Mouse (Mus musculus): ENCODE results near the gene Ccdc40.

Gene Ccdc40

DNA sequence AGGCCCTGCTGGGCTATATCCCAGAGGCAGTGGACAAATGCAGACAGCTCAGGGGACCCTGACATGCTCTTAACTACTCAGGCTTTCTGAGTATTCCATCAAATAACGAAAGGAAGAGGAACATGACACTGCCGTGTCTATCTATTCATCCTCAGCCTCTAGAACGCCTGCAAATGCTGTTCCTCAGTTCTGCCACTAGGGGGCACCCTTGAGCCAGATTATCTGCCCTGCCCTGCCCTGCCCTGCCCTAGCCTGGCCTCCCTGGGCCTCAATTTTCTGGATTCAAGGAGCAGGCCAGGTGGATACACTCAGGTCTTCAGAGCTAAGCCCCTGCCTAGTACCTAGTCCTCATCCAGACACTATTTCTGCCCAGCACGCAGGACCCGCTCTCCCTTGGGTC, 24.9 kb upstream of the Ccdc40 start:
- in situ Hi-C loops (cut with MboI; ENCODE audit: low pct_unique_long_range_greater_than_20kb in 1 of 2, low sequenced_read_pairs in 2 of 2, unreplicated experiment in 1 of 2) = loop anchor here in 1 of 2 experiments (10.0 kb wide), 1 partner anchor 109 kb away; no protein-coding TSS in a partner anchor

DNA sequence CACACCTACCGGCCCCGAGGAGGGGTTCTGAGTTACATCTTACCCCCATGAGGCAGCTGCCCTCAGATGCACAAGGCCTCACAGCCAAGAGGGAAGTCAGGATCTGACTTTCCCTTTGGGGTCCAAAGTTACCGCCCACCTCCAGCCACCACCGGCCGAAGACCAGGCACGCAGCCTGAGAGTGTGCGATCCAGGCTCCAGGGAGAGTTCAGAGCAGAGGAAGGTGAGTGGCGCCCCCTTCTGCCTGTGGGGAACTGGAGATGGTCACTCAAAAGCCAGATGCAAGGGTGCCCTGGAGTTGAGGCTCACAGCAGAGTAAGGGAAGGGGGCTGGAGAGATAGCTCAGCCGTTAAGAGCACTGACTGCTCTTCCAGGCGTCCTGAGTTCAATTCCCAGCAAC, 22.6 kb upstream of the Ccdc40 start:
- in situ Hi-C loops (cut with MboI; ENCODE audit: low pct_unique_long_range_greater_than_20kb in 1 of 2, low sequenced_read_pairs in 2 of 2, unreplicated experiment in 1 of 2) = loop anchor here in 1 of 2 experiments (10.0 kb wide), 1 partner anchor 111 kb away; no protein-coding TSS in a partner anchor

GRCm38 (mm10) chr11:119206562-119206961, 21.8 kb upstream of the Ccdc40 start:
- in situ Hi-C loops (cut with MboI; ENCODE audit: low pct_unique_long_range_greater_than_20kb in 1 of 2, low sequenced_read_pairs in 2 of 2, unreplicated experiment in 1 of 2) = loop anchor here in 1 of 2 experiments (10.0 kb wide), 1 partner anchor 112 kb away; no protein-coding TSS in a partner anchor

DNA sequence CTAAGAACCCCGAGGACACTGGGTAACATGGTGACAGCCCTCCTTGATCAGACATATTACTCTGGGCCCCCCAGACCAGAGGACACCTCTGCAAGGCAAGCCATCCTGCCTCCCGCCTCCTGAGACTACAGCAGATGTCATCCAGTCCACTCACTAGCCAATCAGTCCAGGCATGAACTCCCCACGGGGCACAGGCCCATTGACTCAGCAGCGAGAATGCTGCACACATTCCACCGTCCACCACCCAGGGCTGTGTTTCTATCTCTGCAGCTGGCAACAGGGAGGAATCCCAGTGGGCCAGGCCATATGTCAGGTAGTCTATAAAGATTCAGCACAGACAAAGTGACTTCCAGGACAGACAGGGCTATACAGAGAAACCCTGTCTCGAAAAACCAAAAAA, 20.4 kb upstream of the Ccdc40 start:
- in situ Hi-C loops (cut with MboI; ENCODE audit: low pct_unique_long_range_greater_than_20kb in 1 of 2, low sequenced_read_pairs in 2 of 2, unreplicated experiment in 1 of 2) = loop anchor here in 1 of 2 experiments (10.0 kb wide), 1 partner anchor 113 kb away; no protein-coding TSS in a partner anchor

- in situ Hi-C loops (cut with MboI; ENCODE audit: low pct_unique_long_range_greater_than_20kb in 1 of 2, low sequenced_read_pairs in 2 of 2, unreplicated experiment in 1 of 2) = loop anchor here in 1 of 2 experiments (10.0 kb wide), 1 partner anchor 114 kb away; no protein-coding TSS in a partner anchor
These were observed 19.5 kb upstream of the Ccdc40 start for GRCm38 (mm10) chr11:119208870-119209370.

DNA sequence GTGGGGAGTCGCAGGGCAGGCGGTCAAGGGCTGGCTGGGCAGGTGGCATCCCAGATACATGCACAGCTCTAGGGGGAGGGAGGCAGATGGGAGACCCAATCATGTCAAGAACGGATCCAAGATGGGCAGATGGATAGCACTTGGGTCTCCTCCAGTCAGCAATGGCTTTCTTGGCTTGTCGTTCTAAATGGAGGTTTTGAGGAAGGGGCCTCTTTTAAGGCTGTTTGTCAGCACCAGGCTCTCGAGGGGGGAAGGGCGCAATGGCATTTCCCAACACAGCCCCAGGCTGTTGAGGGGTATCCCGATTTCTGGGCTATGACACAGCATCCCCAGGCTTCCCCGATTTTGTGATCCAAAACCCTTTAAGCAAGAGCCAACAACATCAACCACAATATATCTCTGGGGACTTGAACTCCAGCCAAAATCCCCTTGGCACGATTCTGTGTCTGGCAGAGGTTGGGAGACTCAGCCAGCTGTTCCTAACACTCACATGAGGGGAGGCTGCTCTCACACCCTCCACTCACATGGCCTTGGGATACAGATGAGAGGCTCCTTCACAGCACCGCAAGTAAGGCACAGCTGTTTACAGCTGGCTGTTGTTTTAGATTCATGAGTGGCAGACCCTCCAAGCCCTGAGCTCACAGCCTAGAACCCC, 18.9 kb upstream of the Ccdc40 start:
- in situ Hi-C loops (cut with MboI; ENCODE audit: low pct_unique_long_range_greater_than_20kb in 1 of 2, low sequenced_read_pairs in 2 of 2, unreplicated experiment in 1 of 2) = loop anchor here in 1 of 2 experiments (10.0 kb wide), 1 partner anchor 115 kb away; no protein-coding TSS in a partner anchor

DNA sequence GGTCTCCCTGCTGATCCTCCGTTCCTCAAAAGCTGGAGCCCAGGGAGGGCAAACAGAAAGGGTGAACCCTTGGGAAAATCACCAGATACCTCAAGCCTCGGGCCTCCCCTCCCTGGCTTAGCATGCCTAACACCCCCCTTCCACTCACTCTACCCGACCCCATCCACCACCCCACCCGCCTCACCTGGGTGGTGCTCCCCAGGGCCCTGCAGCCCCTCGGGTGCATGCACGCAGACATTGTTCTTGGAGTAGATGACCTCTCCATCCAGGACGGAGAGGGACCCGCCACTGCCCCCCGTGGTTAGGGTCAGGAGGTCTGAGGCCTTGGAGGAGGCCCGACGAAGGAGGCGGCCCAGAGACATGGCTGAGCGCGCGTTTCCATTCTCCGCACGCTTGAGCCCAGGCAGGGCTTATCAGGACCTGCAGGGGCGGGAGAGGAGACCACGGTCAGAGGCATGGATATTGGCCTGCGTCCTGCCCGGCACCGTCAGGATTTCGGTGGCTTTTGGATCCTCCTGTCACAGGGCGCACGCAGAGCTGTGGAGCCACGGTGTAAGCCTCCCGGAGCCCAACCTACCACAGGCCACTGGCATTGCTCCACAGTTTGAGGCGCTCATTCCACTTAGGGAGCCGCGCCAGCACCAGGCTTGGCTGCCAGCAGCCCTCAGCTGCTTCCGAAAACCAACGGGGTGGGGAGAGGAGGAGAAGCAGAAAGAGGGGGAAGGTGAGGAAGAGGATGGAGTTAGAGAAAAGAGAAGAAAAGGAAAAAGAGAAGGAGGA, 17.9 kb upstream of the Ccdc40 start:
- in situ Hi-C loops (cut with MboI; ENCODE audit: low pct_unique_long_range_greater_than_20kb in 1 of 2, low sequenced_read_pairs in 2 of 2, unreplicated experiment in 1 of 2) = no loop called here

DNA sequence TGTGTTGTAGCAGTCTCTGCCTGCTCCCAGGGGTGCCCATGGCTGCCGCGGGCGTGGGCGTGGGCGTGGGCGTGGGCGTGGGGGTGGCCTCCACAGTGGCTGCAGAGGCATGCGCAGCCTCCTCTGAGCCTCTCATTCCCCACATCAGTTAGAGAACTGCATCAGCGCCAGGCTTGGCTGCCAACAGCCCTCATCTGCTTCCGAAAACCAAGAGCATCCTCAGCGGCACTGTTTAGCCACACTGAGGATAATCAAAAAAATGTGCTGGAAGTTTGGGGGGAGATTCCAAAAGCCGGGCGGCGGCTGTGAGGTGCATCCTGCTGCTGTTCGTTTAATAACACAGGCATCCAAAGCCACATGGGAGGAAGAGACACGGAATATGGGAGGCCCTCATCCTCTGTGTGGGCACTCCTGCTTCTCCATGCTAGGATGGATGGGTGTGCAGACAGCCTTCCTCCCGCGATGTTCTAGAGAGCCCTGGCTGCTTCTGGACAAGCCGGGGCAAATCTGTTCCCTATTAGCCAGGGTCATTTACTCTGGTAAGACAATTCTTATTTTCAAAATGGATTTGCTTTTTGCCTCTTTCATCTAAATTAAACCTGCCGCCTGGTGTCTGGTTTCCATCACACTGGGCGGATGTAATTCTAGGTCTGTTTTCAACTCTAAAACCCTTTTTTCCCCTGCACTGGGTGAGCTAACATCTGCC, 16.6 kb upstream of the Ccdc40 start:
- in situ Hi-C loops (cut with MboI; ENCODE audit: low pct_unique_long_range_greater_than_20kb in 1 of 2, low sequenced_read_pairs in 2 of 2, unreplicated experiment in 1 of 2) = no loop called here

DNA sequence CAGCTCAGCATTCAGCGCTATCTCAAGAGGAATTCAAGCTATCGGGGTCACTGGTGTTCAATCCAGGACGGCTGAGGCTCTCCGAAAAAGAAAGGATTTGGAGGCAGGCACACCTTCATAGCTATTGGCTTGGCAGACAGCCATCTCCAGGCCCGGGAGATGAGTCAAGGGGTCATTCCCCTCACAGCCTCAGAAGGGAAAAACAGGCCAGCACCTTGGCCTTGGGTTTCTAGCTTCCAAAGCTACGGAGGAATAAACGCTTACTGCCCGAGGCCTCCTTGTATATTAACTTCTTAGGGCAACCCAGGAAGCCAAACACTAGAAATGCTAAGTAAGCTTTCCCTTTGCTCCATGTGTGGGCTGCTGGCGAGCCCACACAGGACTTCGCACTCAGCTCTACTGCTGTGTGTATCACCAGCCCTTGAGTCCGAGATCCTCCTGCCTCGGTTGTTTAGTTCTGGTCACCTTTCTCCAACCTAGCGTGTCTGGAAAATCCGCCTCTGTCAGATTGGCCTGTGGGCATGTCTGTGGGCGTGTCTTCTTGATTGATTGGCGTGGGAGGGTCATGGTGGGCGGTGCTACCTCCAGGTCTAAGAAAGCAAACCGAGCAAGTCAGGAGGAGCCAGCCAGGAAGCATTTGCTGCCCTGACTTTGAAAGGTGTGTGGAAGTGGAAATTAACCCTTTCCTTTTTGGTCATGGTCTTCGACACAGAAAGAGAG, 15.0 kb upstream of the Ccdc40 start:
- in situ Hi-C loops (cut with MboI; ENCODE audit: low pct_unique_long_range_greater_than_20kb in 1 of 2, low sequenced_read_pairs in 2 of 2, unreplicated experiment in 1 of 2) = no loop called here

- in situ Hi-C loops (cut with MboI; ENCODE audit: low pct_unique_long_range_greater_than_20kb in 1 of 2, low sequenced_read_pairs in 2 of 2, unreplicated experiment in 1 of 2) = no loop called here
These were observed 13.1 kb upstream of the Ccdc40 start for GRCm38 (mm10) chr11:119215038-119215904.

DNA sequence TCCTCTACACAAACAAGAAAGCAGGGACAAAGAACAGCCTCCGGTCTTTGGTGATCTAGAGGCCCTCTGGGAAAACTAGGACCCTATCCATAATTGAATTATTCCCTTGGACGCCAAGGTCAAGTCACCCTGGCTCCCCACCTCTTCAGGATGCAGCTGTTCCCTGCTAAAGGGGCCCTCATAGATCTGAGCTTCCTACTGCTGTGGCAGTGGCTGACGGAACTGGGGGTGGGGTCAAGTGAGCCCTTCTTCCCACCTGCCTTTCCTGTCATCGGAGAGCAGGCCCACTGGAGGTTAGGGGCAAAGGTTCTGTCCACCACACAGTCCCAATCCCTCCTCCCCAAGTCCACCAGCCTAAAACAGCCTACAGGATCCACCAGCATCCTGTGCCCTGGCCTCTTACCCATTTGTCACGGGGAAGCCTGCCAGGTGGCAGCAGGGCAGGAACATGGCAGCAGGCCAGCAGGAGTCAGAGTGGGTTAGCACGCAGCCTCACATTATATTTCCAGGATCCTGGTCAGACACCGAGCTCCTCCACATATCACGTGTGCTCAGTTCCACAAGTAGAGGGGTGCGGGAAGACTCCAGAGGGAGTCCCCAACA, 12.4 kb upstream of the Ccdc40 start:
- in situ Hi-C loops (cut with MboI; ENCODE audit: low pct_unique_long_range_greater_than_20kb in 1 of 2, low sequenced_read_pairs in 2 of 2, unreplicated experiment in 1 of 2) = no loop called here

DNA sequence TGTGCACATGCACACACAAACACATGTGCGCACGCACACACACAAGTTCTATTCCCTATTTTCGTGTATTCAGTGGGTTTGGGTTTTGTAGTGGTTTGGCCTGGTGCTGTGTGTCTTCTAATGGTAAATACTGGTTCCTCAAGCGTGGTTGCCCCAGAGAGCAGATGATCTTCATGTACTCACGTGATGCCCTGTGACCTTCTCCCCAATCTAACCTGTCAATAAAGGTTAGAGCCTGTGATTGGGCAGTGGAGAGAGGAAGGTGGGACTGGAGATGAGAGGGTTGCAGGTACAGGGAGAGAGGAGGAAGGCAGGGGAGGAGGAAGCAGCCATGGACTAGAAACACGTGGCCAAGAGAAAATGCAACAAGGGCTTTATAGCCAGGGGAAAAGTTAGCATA, 10.5 kb upstream of the Ccdc40 start:
- in situ Hi-C loops (cut with MboI; ENCODE audit: low pct_unique_long_range_greater_than_20kb in 1 of 2, low sequenced_read_pairs in 2 of 2, unreplicated experiment in 1 of 2) = no loop called here

DNA sequence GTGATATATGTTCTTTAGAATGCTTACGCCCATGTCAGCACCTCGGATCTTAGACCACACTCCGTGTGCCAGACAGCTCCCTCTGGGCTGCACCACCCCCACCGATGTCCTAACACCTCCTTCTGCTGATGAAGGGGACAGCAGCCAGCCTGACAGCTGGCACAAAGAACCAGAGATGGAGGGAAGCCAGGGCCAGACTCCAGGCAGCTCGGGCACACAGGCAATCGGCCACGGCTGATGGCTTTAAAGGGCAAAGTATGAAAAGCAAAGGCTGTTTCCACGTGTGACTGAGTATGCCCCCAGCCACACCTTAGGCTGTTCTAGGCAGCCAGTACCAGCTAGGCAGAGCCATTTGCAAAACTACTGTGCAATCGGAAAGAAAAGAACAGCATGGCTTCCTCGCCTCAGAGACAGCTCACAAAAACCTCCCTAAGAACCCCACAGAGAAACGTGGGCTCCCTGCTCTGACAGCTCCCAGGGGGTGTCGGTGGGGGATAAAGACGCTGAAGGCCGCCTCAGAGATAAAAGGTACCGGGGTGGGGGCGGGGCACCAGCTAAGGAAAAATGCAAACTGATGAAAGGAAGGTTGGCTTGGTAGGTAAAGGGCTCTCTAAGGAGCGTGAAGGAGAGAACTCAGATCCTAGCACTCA, 8.4 kb upstream of the Ccdc40 start:
- in situ Hi-C loops (cut with MboI; ENCODE audit: low pct_unique_long_range_greater_than_20kb in 1 of 2, low sequenced_read_pairs in 2 of 2, unreplicated experiment in 1 of 2) = no loop called here

GRCm38 (mm10) chr11:119221812-119222510, 6.4 kb upstream of the Ccdc40 start:
- in situ Hi-C loops (cut with MboI; ENCODE audit: low pct_unique_long_range_greater_than_20kb in 1 of 2, low sequenced_read_pairs in 2 of 2, unreplicated experiment in 1 of 2) = no loop called here

DNA sequence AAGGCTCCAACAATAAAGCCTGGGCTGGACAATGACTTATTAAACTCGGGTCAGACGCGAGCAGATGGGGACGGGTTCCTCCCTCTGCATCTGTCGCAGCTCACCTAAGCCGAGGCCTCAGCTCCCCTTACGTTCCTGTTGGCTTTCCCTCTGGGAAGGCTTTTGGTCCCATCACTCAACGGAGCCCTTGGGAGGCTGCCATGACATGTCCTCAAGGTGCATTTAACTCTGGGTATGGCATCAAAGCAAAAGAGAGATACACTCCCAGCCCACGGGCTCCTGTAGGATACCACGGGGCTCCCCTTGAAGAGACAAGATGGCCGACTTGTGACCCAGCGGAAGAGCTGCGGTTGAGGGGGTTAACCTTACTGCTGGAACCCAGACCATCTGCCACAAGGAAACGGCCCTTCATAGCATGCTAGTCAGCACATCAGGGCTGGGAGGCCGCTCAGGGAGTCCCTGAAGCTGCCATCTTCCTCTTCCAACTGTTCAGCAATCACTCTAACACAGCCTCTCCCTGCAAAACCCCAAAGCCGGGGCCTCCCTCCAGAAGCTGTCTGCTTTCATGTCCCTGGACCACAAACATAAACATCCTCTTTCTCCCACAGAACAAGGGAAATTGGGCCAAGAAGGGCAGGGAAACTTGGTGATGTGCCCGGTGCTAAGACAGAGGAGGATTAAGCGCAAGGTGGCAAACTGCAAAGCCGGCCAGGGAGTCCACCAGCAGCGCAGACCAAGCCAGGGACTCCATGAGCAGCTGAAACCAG, 5.1 kb upstream of the Ccdc40 start:
- in situ Hi-C loops (cut with MboI; ENCODE audit: low pct_unique_long_range_greater_than_20kb in 1 of 2, low sequenced_read_pairs in 2 of 2, unreplicated experiment in 1 of 2) = no loop called here
